Mouse (Mus musculus) spleen, embryonic (tissue): Measurements from ENCODE around the gene Ehbp1l1.

Experiments used
- CTCF ChIA-PET: fragments of 350-600 bp; sonication (Branson Sonifier 250); formaldehyde crosslinking; loops from one replicate; lab custom pipeline; 2022; lab: Charles Lee

Gene Ehbp1l1

DNA sequence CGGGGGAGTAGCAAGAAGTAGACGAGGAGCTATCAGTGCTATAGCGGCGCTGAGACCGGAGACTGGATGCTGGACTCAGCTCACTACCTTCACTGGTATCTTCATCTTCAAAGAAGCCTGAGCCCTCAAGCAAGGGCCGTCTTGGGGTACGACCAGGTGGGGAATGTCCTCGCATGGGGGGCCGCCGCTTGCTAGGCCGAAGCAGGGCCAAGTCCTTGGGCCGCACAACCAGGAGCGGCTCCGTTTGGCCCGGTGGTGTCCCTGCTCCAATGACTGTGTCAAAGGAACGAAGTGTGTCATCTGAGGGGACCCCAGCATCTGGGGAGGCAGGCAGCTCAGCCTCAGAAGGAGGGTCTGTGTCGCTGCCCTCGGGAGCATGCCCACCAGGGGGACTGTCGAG is 40.7 kb downstream of the Ehbp1l1 start:
- CTCF ChIA-PET = no interaction called here

DNA sequence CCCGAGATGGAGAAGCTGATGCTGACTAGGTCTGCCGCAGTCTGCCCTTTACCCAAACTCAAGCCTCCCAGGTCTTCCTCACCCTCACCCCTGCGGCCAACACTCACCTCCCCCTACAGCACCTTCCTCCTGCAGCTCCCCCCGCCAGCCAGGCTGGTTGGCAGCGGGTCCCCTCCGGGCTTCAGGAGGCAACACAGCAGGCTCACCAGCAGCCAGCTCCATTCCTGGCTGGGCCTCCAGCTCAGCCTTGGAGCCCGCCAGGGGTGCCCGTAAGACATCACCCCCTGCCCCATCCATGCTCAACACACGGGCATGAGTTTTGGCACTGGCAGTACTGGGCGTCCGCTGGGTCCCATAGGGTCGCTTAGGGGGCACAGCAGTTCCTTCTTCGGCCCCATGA is 41.1 kb downstream of the Ehbp1l1 start:
- CTCF ChIA-PET = interaction anchor here (0.6 kb wide), 1 partner anchor 440 kb away, joined by 5 read pairs; no protein-coding TSS in a partner anchor

DNA sequence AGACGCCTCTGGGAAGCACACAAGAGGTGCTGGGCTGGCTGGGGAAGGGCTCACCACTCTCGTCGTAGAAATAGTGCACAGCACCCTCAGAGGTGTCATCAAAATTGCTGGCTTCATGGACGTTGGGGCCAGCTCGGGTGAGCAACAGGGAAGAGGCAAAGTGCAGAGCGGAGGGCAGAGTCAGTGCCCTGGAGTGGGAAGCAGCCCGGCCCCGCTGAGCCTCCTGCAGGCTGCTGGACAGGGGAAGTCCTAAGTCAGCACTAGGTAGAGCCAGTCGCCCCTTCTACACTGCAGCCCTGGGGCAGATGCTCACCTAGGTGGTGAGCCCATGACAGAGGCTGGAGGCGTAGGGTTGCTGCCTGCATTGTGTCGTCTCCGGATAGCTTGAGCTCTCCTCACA is 41.9 kb downstream of the Ehbp1l1 start:
- CTCF ChIA-PET = interaction anchor here (0.6 kb wide), 3 partner anchors 106 to 602 kb away, joined by 4 to 8 read pairs (median 5); no protein-coding TSS in a partner anchor

DNA sequence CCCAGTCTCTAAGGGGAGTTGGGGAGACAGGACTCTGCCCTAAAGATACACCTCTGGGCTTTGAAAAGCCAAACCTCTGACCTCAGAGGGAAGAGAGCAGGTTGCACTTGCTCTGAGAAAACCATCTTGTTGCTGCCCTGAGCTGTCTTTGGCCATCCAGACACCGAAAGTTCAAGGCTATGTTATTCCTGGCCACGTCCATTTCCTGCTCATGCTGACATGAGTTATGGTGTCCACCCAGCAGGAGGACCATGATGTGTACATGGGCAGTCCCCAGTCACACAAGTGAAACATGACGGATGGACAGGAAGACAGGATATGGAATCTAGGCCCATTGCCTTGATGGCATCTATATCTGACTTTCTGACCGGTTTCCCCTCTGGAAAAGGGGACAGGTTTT is 45.7 kb downstream of the Ehbp1l1 start:
- CTCF ChIA-PET = no interaction called here

DNA sequence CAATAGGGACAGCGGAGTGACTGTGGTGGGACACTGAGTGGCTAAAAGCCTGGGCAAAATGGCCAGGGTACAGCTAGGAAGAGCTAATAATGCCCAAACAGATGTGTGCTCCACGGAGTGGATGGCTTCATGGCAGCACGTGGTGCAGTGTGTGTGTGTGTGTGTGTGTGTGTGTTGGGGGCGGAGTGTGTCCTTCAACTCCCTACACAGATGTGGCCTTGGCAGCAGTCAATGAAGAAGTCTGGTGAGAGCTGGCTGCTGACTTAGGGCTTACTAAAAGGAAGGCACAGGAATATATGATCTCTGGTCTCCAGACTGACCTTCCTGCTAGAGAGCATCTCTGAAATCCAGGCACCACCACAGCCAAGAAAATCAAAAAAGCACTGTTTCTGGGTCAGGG is 57.7 kb downstream of the Ehbp1l1 start:
- CTCF ChIA-PET = no interaction called here

DNA sequence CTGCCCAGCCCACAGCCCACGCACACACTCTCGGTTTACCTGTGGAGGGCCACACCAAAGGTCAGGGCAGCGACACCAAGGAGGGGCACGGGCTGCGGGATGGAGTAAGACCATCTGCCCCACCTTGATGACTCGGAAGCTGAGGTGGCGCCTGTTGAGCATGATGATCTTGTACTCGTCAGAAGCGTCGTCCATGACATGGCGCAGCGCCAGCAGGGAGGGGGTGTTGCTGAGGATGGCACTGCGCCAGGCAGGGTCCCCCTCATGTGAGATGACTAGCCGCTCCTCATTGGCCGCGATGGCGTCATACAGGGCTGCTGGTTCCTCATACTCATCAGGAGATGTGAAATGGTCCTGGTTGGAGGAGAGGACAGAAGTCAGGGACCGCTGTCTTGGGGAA is 59.7 kb downstream of the Ehbp1l1 start:
- CTCF ChIA-PET = no interaction called here

DNA sequence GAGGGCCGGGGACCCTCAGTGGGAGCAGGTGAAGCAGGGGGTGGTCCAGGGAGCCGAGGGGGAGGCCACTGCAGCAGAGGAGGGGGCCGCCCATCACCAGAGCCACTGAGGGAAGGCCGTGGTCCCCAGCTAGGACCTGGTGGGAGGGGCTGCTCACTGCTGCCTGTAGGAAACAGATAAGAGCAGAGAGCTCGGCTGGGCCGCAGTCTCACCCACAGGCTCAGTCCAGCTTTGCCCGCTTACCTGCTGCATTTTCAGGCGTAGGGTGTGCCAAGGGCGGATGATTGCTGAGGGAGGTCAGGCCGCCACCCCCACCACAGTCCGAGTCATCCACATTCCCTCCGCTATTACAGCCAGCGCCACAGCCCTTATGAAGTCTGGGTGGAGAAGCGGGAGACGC is 60.7 kb downstream of the Ehbp1l1 start:
- CTCF ChIA-PET = no interaction called here

DNA sequence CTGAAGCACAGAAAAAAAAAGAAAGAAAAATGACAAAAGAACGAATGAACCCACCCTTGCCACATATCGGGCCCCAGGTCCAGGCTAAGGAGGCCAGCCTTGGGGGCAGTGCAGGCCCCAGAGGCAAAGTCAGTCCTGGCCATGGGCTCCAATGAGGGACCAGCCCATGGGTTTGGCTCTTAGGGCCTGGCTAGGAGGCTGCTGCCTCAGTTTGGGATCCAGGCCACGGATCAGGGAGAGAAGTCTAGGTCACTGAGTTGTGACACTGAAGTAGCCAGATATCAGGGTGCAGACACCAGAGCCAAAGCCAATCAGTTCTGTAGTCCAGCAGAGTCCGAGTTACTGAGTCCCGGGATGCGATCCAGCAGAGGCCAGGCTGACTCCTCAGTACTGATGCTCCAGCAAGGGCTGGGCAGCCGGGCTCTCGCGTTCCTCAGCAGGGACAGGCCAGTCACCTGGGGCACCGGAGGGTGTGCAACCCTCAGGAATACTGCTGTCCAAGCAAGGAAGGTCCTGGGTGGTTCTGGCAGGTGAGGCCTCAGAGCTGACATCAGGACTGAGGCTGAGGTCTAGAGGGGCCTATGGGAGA is 61.4 kb downstream of the Ehbp1l1 start:
- CTCF ChIA-PET = no interaction called here

DNA sequence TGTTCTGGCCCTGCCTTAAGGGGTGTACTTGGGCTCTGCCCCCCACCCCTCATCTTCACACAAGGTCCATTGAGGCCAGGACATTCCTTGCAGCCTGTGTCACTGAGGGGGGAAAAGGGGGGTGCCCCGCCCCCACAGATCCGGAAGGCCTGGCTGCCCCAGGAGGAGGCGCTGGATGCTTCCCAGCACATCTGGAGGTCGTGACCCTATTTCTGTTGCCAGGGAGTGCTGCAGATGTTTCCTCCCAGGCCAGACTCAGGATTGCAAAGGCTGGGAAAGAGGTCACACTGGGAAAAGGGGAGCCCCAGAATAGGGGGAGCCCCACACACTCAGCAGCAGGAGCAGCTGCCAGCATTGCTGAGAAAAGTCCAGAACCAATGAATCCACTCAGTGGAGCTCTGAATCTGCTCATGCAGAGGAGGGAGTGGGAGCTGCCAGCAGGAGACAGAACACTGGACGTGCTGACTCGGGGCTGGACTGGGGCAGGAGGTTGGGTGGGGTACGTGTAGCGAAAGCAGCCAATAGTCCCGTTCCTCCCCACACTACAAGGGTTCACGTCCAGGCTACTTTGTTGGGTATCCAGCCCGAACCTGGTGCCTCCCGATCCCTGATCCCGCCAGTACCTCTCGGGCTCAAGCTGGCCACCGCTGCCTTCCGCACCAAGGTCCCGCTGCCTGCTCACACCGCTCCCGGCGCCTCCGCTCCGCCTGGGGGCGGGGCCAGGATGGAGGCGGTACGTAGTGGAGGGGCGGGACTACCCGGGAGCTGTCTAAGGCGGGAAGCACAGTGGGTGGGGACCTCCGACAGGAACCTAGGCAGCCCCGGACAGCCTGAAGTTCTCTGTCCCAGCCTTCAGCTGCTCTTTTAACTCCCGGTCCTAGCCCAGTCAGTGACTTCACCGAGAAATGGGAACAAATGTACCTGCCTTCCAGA is 62.9 kb downstream of the Ehbp1l1 start, which contains the start of gene Sipa1:
Sipa1 (minus strand) TSS at position 727 of the 933 bp plus-strand sequence.
- CTCF ChIA-PET = interaction anchor here (0.7 kb wide), 1 partner anchor 53 kb away, joined by 19 read pairs; no protein-coding TSS in a partner anchor

DNA sequence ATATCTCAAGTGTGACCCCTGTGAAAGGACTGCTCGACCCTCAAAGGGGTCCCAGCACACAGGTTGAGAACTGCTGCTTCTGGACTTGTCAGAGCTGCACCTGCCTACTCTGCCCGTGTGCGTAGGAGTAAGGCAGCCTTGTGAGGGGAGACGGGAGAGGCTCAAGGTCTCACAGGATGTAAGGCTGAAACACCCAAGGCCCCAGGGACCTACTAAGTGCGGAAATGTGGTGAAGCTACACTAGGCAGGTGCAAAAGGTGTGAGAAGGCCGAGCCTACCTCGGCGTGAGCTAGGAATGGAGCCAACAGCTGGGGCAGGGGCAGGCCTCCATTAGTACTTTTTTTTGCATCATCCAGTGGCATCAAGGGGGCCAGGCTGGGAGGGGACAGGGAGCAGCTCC is 63.8 kb downstream of the Ehbp1l1 start:
- CTCF ChIA-PET = no interaction called here

DNA sequence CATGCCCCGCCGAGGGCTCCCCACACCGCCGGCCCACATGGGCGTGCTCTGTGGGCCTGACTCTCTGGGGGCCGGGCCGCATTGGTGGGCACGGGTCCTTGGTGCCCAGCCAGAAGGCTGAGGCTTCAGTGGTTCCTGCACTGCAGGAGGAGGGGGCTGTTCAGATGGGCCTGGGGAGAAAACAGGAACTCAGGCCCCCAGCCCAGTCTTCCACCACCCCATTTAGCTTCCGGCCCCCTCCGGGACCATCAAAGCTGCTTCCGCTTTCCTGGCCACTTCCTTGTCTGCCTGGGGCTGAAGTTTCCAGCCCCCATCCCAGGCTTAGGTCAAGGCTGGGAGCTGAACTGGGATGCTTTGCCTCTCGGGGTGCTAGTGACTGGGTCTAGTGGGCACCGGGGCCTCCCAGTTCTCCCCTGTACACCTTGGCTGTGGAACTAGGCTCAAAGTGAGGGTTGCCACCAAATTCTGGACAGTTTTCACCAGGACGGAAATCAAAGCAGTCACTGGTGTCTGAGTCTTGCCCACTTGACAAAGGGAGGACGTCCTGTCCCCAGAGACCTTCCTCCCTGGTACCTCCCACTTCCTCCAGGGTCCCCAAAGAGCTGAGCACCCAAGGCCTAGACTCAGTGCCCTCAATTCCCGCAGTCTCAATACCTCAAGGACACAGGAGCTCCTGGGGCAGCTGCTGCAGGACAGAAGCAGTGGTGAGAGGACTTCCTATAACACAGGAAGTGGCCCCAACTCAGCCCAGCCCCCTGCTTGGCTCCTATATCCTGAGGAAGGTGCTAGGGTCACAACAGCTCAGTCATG is 65.0 kb downstream of the Ehbp1l1 start:
- CTCF ChIA-PET = interaction anchor here (0.9 to 1.2 kb wide), 2 partner anchors 29 to 92 kb away, joined by 3 read pairs; no protein-coding TSS in a partner anchor
